Mouse (Mus musculus): ENCODE data around the gene Ankrd34c.

The Ankrd34c gene

GRCm38 (mm10) chr9:89738295-89738694 lies at the start of gene Ankrd34c:
Ankrd34c (minus strand) TSS chr9:89738475.
- no peak for DNase-seq (ENCODE audit: low read depth, low spot score)

DNA sequence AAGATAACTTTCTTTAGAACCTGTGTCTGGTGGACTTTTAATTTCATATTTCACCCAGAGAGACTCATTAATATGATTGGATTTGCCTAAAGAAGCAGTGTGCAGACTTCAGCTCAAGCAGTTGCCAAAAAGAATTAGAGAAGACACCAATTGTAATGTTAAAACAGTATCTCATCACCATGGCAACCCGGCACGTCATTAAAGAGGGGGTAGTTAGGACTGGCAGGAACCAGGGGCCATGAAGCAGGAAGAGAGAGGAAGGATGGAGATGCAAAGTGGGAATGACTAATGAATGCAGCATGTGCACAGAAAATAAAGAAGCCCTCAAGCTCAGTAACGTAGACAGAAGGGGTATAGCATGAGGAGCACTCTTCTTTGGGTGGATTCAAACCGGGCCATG lies 49.3 kb upstream of the Ankrd34c start:
- DNase-seq (ENCODE audit: low read depth, low spot score) = no peak

GRCm38 (mm10) chr9:89781395-89781927 lies 43.2 kb upstream of the Ankrd34c start:
- no peak for DNase-seq (ENCODE audit: low read depth, low spot score)

DNA sequence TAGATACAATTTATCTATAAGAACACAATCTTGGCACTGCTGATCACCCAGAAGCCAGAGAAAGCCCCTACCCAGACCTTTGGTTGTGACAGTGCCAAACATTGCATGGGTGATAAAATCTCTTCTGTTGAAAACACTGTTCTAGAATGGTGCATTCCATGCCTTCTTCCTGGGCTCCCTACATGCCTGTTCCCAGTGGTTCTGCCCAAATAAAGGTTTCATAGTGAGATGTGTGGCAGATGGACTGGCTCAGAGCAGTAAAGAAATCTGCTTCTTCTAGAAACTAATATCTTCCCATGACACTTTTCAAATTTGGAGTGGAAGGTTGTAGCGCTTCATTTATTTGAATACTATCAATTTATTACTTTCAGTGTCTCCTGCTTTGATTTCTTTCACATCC lies 41.0 kb upstream of the Ankrd34c start:
- no peak for DNase-seq (ENCODE audit: low read depth, low spot score)

GRCm38 (mm10) chr9:89771153-89771552 lies 32.9 kb upstream of the Ankrd34c start:
- DNase-seq (ENCODE audit: low read depth, low spot score) = no peak

- DNase-seq (ENCODE audit: low read depth, low spot score) = no peak
Measured at GRCm38 (mm10) chr9:89762017-89762416, 23.7 kb upstream of the Ankrd34c start.

- no peak for DNase-seq (ENCODE audit: low read depth, low spot score)
Measured at GRCm38 (mm10) chr9:89758569-89758968, 20.3 kb upstream of the Ankrd34c start.

DNA sequence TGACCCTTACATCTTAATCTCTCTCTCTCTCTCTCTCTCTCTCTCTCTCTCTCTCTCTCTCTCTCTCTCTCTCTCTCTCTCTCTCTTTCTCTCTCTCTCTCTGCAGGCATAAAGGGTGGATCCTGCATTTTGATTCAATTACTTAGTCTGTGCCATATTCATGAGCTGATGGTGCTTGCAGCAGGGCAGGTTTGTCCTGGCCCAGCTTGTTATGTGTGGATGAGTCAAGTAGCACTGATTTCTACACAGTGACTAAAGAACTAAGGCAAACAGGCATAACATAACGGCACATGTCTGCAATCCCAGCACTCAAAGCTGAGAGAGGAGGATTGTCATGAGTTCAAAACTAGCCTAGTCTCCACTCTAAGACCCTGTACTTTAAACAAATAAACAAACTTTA lies 19.9 kb upstream of the Ankrd34c start:
- DNase-seq (ENCODE audit: low read depth, low spot score) = no peak

DNA sequence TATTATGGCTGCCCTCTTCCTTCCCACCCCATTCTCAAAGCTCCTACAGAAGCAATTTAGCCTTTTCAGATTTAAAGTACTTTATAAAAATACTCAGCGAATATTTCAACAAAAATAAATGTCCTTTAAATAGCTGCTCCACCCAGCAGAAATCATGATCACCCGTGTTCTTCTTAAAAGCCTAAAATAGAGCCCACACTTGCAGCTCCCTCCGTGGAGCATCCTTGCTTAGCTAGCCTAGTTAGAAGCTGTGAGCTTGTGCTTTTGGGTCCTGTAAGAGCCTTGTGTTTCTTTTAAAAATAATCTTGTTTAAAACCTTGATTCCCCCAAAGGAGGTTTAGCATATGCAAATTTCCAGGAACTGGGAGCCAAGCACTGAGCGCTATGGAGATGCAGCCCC lies 19.3 kb upstream of the Ankrd34c start:
- no peak for DNase-seq (ENCODE audit: low read depth, low spot score)

- no peak for DNase-seq (ENCODE audit: low read depth, low spot score)
Measured at GRCm38 (mm10) chr9:89740041-89740440, 1.8 kb upstream of the Ankrd34c start.

GRCm38 (mm10) chr9:89737888-89738287 lies 387 bp downstream of the Ankrd34c start:
- DNase-seq (ENCODE audit: low read depth, low spot score) = no peak

DNA sequence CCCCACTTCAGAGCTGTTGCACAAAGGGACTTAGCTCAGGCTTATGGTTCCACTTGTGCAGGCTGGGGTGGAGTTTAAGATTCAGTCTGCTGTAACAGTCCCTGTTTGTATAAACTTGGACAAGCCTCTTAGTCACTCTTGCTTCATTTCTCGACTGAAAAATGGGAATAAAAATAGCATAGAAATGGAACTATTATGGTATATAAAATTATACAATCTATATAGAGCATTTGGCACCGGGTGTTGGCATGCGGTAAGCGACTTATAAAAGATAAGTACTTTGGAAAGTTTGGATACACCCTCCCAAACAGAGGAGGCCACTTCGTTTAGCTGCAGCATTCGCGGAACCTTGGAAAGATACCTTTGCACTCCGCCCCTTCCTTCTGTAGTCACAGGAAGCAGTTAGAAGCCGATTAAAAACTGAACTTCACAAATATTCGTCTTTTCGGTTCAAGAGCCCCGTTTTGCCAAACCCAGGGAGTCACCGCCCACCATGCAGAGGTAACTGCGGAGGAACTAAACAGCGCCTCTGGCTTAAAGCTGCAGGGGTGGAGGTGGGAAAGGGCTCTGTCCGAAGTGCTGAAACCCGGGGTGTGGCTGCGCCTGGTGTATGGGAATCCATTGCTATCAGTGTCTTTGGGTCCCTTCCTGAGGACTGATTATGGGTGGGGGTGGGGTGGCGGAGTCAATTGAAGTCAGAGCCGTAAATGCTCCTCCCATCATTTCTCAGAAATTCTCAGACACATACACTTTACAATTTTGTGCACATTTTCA lies 1.2 kb downstream of the Ankrd34c start:
- DNase-seq (ENCODE audit: low read depth, low spot score) = peak; percentile 3

- DNase-seq (ENCODE audit: low read depth, low spot score) = peak; percentile 60
Measured at GRCm38 (mm10) chr9:89706906-89707305, 31.4 kb downstream of the Ankrd34c start.

DNA sequence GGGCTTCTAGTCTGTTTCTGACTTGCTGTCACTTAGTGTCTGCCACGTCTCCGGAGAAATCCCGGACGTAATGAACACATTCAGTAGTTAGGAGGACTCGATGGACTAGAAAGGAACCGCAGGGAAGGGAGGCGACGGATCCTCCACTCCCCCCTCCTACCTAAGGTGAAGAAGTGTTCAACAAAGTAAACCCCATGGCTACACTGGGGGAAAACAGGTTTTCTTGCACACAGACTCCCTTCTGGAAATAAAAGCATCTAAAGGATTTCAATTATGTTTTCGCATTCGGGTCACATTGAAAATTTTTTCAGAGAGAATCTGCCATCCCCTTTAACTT lies 33.1 kb downstream of the Ankrd34c start:
- no peak for DNase-seq (ENCODE audit: low read depth, low spot score)

- DNase-seq (ENCODE audit: low read depth, low spot score) = peak; percentile 96
Measured at GRCm38 (mm10) chr9:89704265-89705196, 33.7 kb downstream of the Ankrd34c start, which contains the start of gene Tmed3. Tmed3 (minus strand) TSS chr9:89705068.

GRCm38 (mm10) chr9:89700910-89701457 lies 37.3 kb downstream of the Ankrd34c start:
- no peak for DNase-seq (ENCODE audit: low read depth, low spot score)

- no peak for DNase-seq (ENCODE audit: low read depth, low spot score)
Measured at GRCm38 (mm10) chr9:89695143-89695542, 43.1 kb downstream of the Ankrd34c start.

DNA sequence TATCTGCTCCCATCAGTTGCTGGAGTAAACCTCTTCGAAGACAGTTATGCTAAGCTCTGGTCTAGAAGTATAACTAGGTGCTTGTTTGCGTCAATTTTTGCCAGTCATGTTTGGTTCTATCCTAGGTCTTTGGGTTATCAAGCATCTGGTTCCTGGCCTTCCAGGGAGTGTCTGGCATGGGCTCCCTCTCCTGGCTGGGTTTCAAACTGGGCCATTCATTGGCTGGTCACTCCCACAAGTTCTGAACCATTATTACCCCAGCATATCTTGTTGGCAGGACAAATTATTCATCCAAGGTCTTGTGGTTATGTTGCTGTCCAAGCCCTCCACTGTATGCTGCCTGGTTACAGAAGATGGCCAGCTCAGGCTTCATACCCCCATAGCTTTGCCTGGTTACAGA lies 44.6 kb downstream of the Ankrd34c start:
- no peak for DNase-seq (ENCODE audit: low read depth, low spot score)

DNA sequence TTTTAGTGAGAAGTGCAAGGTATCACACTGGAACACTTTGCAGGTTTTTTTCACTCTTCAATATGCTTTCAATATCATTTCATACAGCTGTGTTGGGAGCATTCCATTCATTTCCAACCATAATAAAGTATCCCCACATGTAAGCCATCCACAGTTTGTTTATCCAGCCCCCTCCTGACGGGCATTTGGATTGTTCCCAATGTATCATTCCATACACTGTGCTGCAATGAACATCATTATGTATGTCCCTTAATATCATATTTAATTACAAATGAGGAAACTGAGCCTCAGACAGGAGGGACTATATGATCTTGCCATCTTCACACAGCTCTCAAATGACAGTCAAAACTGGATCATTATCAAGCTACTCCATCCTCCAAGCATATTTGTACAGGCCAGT lies 49.1 kb downstream of the Ankrd34c start:
- DNase-seq (ENCODE audit: low read depth, low spot score) = no peak

- peak; percentile 54 for DNase-seq (ENCODE audit: low read depth, low spot score)
Measured at GRCm38 (mm10) chr9:89687503-89688226, 50.6 kb downstream of the Ankrd34c start.

- DNase-seq (ENCODE audit: low read depth, low spot score) = no peak
Measured at GRCm38 (mm10) chr9:89686262-89686661, 52.0 kb downstream of the Ankrd34c start.

Measured in CD4-positive, CD25-positive, alpha-beta regulatory T cell, adult 2 months (primary cell).